Mouse (Mus musculus) liver, embryonic 14.5 days (tissue): ENCODE results near the gene E130308A19Rik. TPM values are rescaled to one million over a fixed set of nuclear protein-coding genes. Genes with fewer than 3 reads are reported as not detected.

Experiments
- ATAC-seq: fragments of 200-750 bp; cut with Nextera tagmentation; 2 replicates; pipeline ENCODE4 v1.8.0; 2017; ENCODE audit warnings: moderate number of reproducible peaks, mild to moderate bottlenecking, moderate library complexity; ENCODE audit not compliant: insufficient read depth
- DNase-seq, 3 experiments: peaks; one replicate each; pipeline ENCODE4 v3.0.0-alpha.2; 2012 to 2013; ENCODE audit warnings: low read depth in 3 of 3, low spot score in 3 of 3
- H3K27ac ChIP-seq: fragments of 300-500 bp; sonication (generic); 2 replicates; pipeline ENCODE4 v1.5.1; 2014; ENCODE audit warnings: moderate library complexity, mild to moderate bottlenecking, control low read depth, inconsistent platforms
- H3K27me3 ChIP-seq: fragments of 300-500 bp; sonication (generic); 2 replicates; pipeline ENCODE4 v1.6.1; 2014; ENCODE audit warnings: mild to moderate bottlenecking, low read length, moderate library complexity; ENCODE audit not compliant: control insufficient read depth, insufficient read depth
- H3K36me3 ChIP-seq: fragments of 300-500 bp; sonication (generic); replicated peaks from 2 replicates; pipeline ENCODE4 v1.6.1; 2014; ENCODE audit warnings: low read depth; ENCODE audit not compliant: control insufficient read depth, insufficient read depth
- H3K4me1 ChIP-seq, 2 experiments: fragments of 200-500 bp in 1 of 2; fragments of 300-500 bp in 1 of 2; sonication (generic) in 1 of 2; replicated peaks; 2 replicates each; pipeline ENCODE4 v1.6.1; 2012 to 2014; ENCODE audit warnings: antibody characterized with exemption in 1 of 2, inconsistent platforms in 1 of 2, low read length in 1 of 2; ENCODE audit not compliant: control insufficient read depth in 2 of 2, insufficient read depth in 2 of 2
- H3K4me2 ChIP-seq: fragments of 300-500 bp; sonication (generic); 2 replicates; pipeline ENCODE4 v1.6.1; 2014; ENCODE audit warnings: low read depth, mild to moderate bottlenecking, control low read depth, moderate library complexity
- H3K4me3 ChIP-seq, 2 experiments: fragments of 200-500 bp in 1 of 2; fragments of 300-500 bp in 1 of 2; sonication (generic) in 1 of 2; 2 replicates each; pipeline ENCODE4 v1.5.1; 2012 to 2014; ENCODE audit warnings: low read depth in 2 of 2, low read length in 2 of 2, mild to moderate bottlenecking in 2 of 2, control low read depth in 1 of 2, inconsistent platforms in 1 of 2, moderate library complexity in 1 of 2; ENCODE audit not compliant: insufficient read depth in 1 of 2
- H3K9ac ChIP-seq: fragments of 300-500 bp; sonication (generic); replicated peaks from 2 replicates; pipeline ENCODE4 v1.6.1; 2014; ENCODE audit warnings: mild to moderate bottlenecking, control low read depth, moderate library complexity
- H3K9me3 ChIP-seq: fragments of 300-500 bp; sonication (generic); 2 replicates; pipeline ENCODE4 v1.6.1; 2016; ENCODE audit warnings: low read length, mixed read lengths; ENCODE audit not compliant: control insufficient read depth
- CTCF ChIP-seq: IDR thresholded peaks from 2 replicates; pipeline ENCODE4 v1.5.1; 2016; ENCODE audit warnings: antibody characterized with exemption, low read depth, control low read depth
- EP300 ChIP-seq: IDR thresholded peaks from 2 replicates; pipeline ENCODE4 v1.6.1; 2016; ENCODE audit warnings: antibody characterized with exemption, low read depth
- WGBS: fragments of 180-500 bp; shearing (Covaris S2); extraction: QIAGEN DNeasy Blood & Tissue Kit; methylation state at CpG from one replicate; pipeline ENCODE4 v1.1.7; 2014; ENCODE audit not compliant: insufficient replicate concordance; 5-methylcytosine and 5-hydroxymethylcytosine counted together
- polyA plus RNA-seq, 2 experiments: library from polyadenylated mRNA; depleted of rRNA in 1 of 2; stranded (reverse) in 1 of 2; unstranded in 1 of 2; fragments of >200 nt; fragmentation: Nextera tagmentation in 1 of 2; extraction: Ambion mirVana in 1 of 2; gene quantifications; 2 replicates each; pipeline versions ENCODE4 v1.2.1 to v1.2.3; 2012 to 2014

E130308A19Rik gene
- polyA plus RNA-seq, 2 experiments = 2.8 to 5.7 TPM

- no peak overlapping the region for H3K9ac ChIP-seq
- WGBS = 72% methylated on average over 3 of the region's 3 CpGs
- no peak overlapping the region for H3K4me2 ChIP-seq
- TF ChIP-seq CTCF = no peak
- no peak for TF ChIP-seq EP300
- H3K9me3 ChIP-seq = no peaks in the 10 kb centered on the region; the same call in 1 of the 2 replicates
- ATAC-seq (no peak), DNase-seq (no peak)
- H3K27ac ChIP-seq = no peak overlapping the region
- no peaks in the 10 kb centered on the region for H3K36me3 ChIP-seq
- H3K4me3 ChIP-seq = no peak overlapping the region
- peaks cover 28 to 35% of the 10 kb centered on the region in 2 experiments for H3K4me1 ChIP-seq
- no peaks in the 10 kb centered on the region for H3K27me3 ChIP-seq
Measured at GRCm38 (mm10) chr4:59668050-59668449, 42.0 kb downstream of the E130308A19Rik start.

DNA sequence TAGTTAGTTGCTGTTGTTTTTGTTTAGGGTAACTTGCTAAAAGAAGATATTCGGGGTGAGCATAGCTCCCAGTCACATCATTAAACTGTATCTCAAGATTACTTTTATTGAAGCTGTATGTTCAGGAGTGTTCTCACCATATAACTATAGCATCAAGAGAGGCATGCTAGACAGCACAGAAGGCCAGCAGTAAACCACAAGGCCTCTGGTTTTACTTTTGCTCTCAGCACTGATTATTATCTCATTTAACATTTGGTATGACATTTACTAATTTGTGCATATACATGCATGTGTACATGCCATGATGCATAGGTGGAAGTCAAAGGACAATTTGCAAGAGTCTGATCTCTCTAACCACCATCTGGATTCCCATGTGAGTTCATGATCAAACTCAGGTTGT is 43.1 kb downstream of the E130308A19Rik start:
- Histone ChIP-seq H3K4me2 (no peak overlapping the region), H3K9me3 (no peaks in the 10 kb centered on the region; the same call in 1 of the 2 replicates), H3K27me3 (no peaks in the 10 kb centered on the region), H3K4me1 (peaks cover 38 to 41% of the 10 kb centered on the region in 2 experiments), H3K36me3 (no peaks in the 10 kb centered on the region), H3K9ac (no peak overlapping the region), H3K4me3 (no peak overlapping the region), H3K27ac (no peak overlapping the region)
- TF ChIP-seq EP300 (no peak), CTCF (no peak)
- WGBS = 74% methylated on average over 1 of the region's 1 CpGs
- no peak for ATAC-seq
- no peak for DNase-seq

- H3K4me2 ChIP-seq = no peak overlapping the region
- no peak for DNase-seq
- H3K36me3 ChIP-seq = no peaks in the 10 kb centered on the region
- no peak overlapping the region for H3K4me3 ChIP-seq
- no peak for TF ChIP-seq CTCF
- TF ChIP-seq EP300 = no peak
- H3K4me1 ChIP-seq = peaks cover 42 to 43% of the 10 kb centered on the region in 2 experiments
- H3K27ac ChIP-seq = no peak overlapping the region
- H3K27me3 ChIP-seq = no peaks in the 10 kb centered on the region
- WGBS = 63% methylated on average over 2 of the region's 2 CpGs
- no peaks in the 10 kb centered on the region for H3K9me3 ChIP-seq
- no peak for ATAC-seq
- H3K9ac ChIP-seq = no peak overlapping the region
Measured at GRCm38 (mm10) chr4:59670015-59670414, 44.0 kb downstream of the E130308A19Rik start.

GRCm38 (mm10) chr4:59673423-59674117 is 47.6 kb downstream of the E130308A19Rik start:
- DNase-seq (peak in 2 of 3 experiments; percentile 26 to 41), ATAC-seq (peak; percentile 73; the same call in 1 of the 2 replicates)
- Histone ChIP-seq H3K4me1 (peaks cover 33 to 36% of the 10 kb centered on the region in 2 experiments), H3K4me3 (no peak overlapping the region), H3K9ac (peak overlapping the region; percentile 43; the same call in 1 of the 2 replicates), H3K27ac (peak overlapping the region; percentile 50), H3K36me3 (no peaks in the 10 kb centered on the region), H3K9me3 (no peaks in the 10 kb centered on the region), H3K27me3 (no peaks in the 10 kb centered on the region), H3K4me2 (peak overlapping the region; percentile 20)
- TF ChIP-seq CTCF = no peak
- peak; percentile 82 for TF ChIP-seq EP300
- 43% methylated on average over 2 of the region's 2 CpGs for WGBS

DNA sequence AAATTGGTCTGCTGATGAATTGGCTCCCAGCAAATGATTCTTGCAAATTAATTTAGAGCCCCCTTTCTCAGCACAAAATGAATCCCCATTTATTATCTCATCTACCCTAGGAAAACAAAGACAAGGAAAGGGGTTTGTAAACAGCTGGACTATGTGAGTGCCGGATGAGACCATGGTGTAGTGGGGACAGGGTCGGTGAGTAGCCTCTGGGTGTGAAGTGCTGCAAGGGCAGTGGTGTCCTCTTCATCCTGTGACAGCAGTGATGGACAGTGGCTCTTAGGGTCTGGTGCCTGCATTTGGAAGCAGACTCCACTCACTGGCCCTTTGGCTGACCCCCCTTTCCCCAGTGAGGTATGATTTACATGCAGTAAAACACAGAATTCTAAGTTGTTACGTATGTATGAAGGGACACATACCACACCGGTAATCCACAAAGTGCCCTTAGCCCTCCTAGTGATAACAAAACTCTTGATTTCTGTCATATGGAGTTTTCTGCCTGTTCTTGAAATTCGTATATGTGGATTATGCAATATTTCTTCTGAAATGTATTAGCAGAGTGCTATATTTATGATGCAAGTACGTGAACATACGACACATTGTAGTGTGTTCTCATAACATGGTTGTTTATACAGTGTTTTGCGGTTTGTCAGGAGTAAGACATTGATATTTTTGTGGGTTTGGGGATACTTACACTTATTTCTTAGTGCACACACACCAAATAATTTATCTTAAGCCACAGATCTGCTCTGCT is 49.1 kb downstream of the E130308A19Rik start:
- peaks cover 29 to 30% of the 10 kb centered on the region in 2 experiments for H3K4me1 ChIP-seq
- H3K4me3 ChIP-seq = no peak overlapping the region
- H3K9ac ChIP-seq = peak overlapping the region; percentile 18; the same call in 1 of the 2 replicates
- H3K27ac ChIP-seq = no peak overlapping the region
- ATAC-seq (no peak), DNase-seq (no peak)
- no peak overlapping the region for H3K4me2 ChIP-seq
- H3K36me3 ChIP-seq = no peaks in the 10 kb centered on the region
- TF ChIP-seq EP300 (no peak), CTCF (no peak)
- H3K27me3 ChIP-seq = no peaks in the 10 kb centered on the region
- 69% methylated on average over 8 of the region's 8 CpGs for WGBS
- no peaks in the 10 kb centered on the region for H3K9me3 ChIP-seq
